Mouse (Mus musculus): ENCODE data around the gene 4933405O20Rik. TPM values are rescaled to one million over a fixed set of nuclear protein-coding genes. Genes with fewer than 3 reads are reported as not detected.

4933405O20Rik gene
- 94.8 TPM for polyA plus RNA-seq (2014; fragmentation: Illumina TruSeq; extraction: RNeasy Lipid Tissue Mini Kit (QIAGEN cat#74804); ENCODE audit: low read depth, low replicate concordance)

DNA sequence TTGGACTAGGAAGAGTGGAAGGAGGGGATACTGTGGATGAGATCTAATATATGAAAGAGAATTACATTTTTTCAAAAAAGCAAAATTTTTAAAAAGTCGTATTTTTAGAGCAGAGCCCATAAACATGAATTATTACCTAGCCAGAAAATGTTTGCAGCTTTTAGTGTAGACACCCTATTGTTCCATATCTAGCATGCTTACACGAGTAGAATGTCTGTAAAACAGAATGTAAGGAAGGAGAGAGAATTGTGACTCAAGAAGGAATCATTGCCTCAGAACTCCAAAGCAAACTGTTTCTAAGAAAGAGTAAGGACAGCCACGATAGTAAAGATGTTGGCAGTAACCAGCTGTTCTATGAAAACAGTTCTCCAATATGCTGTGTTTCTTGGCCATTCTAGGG, at the start of gene 4933405O20Rik:
Gene 4933405O20Rik (plus strand): TSS at position 301 of the 400 bp plus-strand sequence.

Data from testis, adult 10 weeks (tissue).